Mouse (Mus musculus) liver, embryonic 13.5 days (tissue): ENCODE measurements at regions not wholly inside any gene's neighbourhood (a gene's known extent, or its start where the extent isn't known, plus 50 kb on each side); places are given as distances from the start of the nearest gene placed in this dataset.
"Not testable (repeated sequence)": the region's sequence is repeated elsewhere in the genome, so short reads cannot be mapped to it uniquely, and the experiment has no call there.

ENCODE experiments used
- ATAC-seq: fragments of 200-750 bp; cut with Nextera tagmentation; 2 replicates; pipeline ENCODE4 v1.8.0; 2017; ENCODE audit warnings: low read depth, mild to moderate bottlenecking, moderate number of reproducible peaks, moderate library complexity
- DNase-seq: peaks from one replicate; pipeline ENCODE4 v3.0.0; 2022
- H3K27ac ChIP-seq: fragments of 300-500 bp; sonication (generic); 2 replicates; pipeline ENCODE4 v1.5.1; 2015; ENCODE audit warnings: moderate library complexity, mild to moderate bottlenecking, inconsistent platforms
- H3K27me3 ChIP-seq: fragments of 300-500 bp; sonication (generic); 2 replicates; pipeline ENCODE4 v1.6.1; 2015; ENCODE audit warnings: mild to moderate bottlenecking, inconsistent platforms
- H3K36me3 ChIP-seq: fragments of 300-500 bp; sonication (generic); 2 replicates; pipeline ENCODE4 v1.6.1; 2015; ENCODE audit warnings: mild to moderate bottlenecking, inconsistent platforms
- H3K4me1 ChIP-seq: fragments of 300-500 bp; sonication (generic); replicated peaks from 2 replicates; pipeline ENCODE4 v1.6.1; 2015; ENCODE audit warnings: inconsistent platforms
- H3K4me2 ChIP-seq: fragments of 300-500 bp; sonication (generic); 2 replicates; pipeline ENCODE4 v1.6.1; 2015; ENCODE audit warnings: inconsistent platforms, mild to moderate bottlenecking, moderate library complexity
- H3K4me3 ChIP-seq: fragments of 300-500 bp; sonication (generic); replicated peaks from 2 replicates; pipeline ENCODE4 v1.5.1; 2015; ENCODE audit warnings: mild to moderate bottlenecking, inconsistent platforms
- H3K9ac ChIP-seq: fragments of 300-500 bp; sonication (generic); 2 replicates; pipeline ENCODE4 v1.6.1; 2015; ENCODE audit warnings: mild to moderate bottlenecking, inconsistent platforms
- H3K9me3 ChIP-seq: fragments of 300-500 bp; sonication (generic); replicated peaks from 2 replicates; pipeline ENCODE4 v1.6.1; 2016; ENCODE audit warnings: inconsistent platforms
- WGBS: fragments of 180-500 bp; shearing (Covaris S2); methylation state at CpG from one replicate; pipeline ENCODE4 v1.1.7; 2015; ENCODE audit not compliant: insufficient replicate concordance; 5-methylcytosine and 5-hydroxymethylcytosine counted together

GRCm38 (mm10) chr15:25200249-25200648 is 213.3 kb downstream of the Basp1 start:
- not testable (repeated sequence) for H3K27ac ChIP-seq, H3K4me2 ChIP-seq, H3K9ac ChIP-seq, H3K27me3 ChIP-seq, H3K9me3 ChIP-seq, H3K4me3 ChIP-seq, ATAC-seq, H3K4me1 ChIP-seq, DNase-seq, H3K36me3 ChIP-seq
- WGBS: 82% methylated on average over 23 of the region's 23 CpGs

GRCm38 (mm10) chr15:25187881-25188326 is 225.7 kb downstream of the Basp1 start:
- H3K36me3 ChIP-seq: no peaks in the 10 kb centered on the region
- WGBS: 39% methylated on average over 2 of the region's 2 CpGs
- no peaks in the 10 kb centered on the region for H3K9me3 ChIP-seq
- no peak for ATAC-seq
- H3K9ac ChIP-seq: no peak overlapping the region
- H3K4me2 ChIP-seq: no peak overlapping the region
- no peaks in the 10 kb centered on the region for H3K27me3 ChIP-seq
- no peak overlapping the region for H3K27ac ChIP-seq
- no peak for DNase-seq
- H3K4me1 ChIP-seq: no peaks in the 10 kb centered on the region
- no peak overlapping the region for H3K4me3 ChIP-seq

DNA sequence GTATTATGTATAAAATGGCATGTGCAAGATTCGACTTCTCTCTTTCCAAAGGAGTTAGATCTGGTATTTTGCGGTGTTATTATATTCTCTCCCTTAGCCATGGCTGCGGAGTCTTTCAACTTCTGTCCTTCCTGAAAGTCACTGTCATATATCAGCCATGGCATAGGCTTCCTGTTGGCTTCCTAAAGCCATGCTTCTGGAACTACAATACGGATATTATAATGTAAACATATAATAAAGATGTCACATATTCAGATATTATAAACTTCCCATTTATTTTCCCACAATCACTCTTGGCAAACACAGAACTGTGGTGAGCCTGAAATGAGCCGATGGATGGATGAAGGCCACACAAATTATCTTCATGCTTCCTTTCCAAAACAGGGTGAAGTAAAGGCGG is 240.8 kb downstream of the Basp1 start:
- ATAC-seq (no peak), DNase-seq (no peak)
- H3K4me1 ChIP-seq: no peaks in the 10 kb centered on the region
- no peak overlapping the region for H3K27ac ChIP-seq
- H3K9ac ChIP-seq: no peak overlapping the region
- H3K27me3 ChIP-seq: no peaks in the 10 kb centered on the region
- no peak overlapping the region for H3K4me3 ChIP-seq
- H3K4me2 ChIP-seq: no peak overlapping the region
- no peaks in the 10 kb centered on the region for H3K36me3 ChIP-seq
- 67% methylated on average over 6 of the region's 6 CpGs for WGBS
- no peaks in the 10 kb centered on the region for H3K9me3 ChIP-seq

GRCm38 (mm10) chr15:25146371-25146770 is 267.2 kb downstream of the Basp1 start:
- no peak for ATAC-seq
- WGBS: 62% methylated on average over 1 of the region's 1 CpGs

GRCm38 (mm10) chr15:25144228-25144627 is 269.3 kb downstream of the Basp1 start:
- H3K9ac ChIP-seq: no peak overlapping the region

More at GRCm38 (mm10) chr15:25146371-25146770, 267.2 kb downstream of the Basp1 start:
- no peak overlapping the region for H3K9ac ChIP-seq
- H3K4me1 ChIP-seq: no peaks in the 10 kb centered on the region
- no peak overlapping the region for H3K4me3 ChIP-seq
- no peak overlapping the region for H3K27ac ChIP-seq
- no peak for DNase-seq
- no peaks in the 10 kb centered on the region for H3K9me3 ChIP-seq
- no peaks in the 10 kb centered on the region for H3K36me3 ChIP-seq
- H3K27me3 ChIP-seq: no peaks in the 10 kb centered on the region
- no peak overlapping the region for H3K4me2 ChIP-seq

DNA sequence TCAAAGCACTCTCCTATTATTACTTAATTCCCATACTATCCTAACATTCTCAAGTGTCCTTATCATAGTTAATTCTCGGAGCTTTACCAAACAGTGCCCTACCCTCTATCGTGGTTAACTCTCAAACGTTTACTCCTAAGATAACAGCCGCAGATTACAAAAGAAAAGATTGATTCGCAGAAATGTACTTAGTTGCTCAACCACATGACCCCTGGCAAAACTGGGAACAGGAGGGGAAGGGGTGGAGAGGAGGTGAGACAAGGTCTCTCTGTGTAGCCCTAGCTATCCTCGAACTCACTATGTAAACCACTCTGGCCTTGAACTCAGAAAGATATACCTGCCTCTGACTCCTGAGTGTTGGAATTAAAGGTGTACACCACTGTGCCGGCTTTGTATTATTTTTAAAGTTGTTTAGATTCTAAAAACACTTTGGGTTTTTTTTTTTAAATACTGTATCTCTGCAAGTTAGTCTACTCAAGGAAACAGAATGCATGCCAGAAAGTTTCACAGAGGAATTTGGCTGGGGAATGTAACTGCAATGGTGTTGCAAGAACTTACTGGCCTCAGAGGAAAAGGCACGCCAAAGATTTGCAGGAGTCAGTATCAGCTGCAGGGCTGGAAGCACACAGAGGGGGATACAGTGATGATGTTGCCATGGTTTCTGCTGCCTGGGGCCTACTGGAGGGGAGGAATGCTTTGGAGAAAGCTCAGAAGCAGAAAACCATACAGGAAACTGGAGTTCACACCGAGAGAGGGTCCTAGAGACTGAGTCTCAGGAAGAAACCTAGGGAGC is 273.0 kb downstream of the Basp1 start:
- 48% methylated on average over 9 of the region's 9 CpGs for whole genome bisulfite sequencing
- H3K27ac ChIP-seq: no peak overlapping the region
- H3K36me3 ChIP-seq: no peaks in the 10 kb centered on the region
- ATAC-seq (no peak), DNase-seq (no peak)
- no peak overlapping the region for H3K4me3 ChIP-seq
- H3K4me1 ChIP-seq: no peaks in the 10 kb centered on the region
- H3K9ac ChIP-seq: no peak overlapping the region
- no peaks in the 10 kb centered on the region for H3K27me3 ChIP-seq
- no peaks in the 10 kb centered on the region for H3K9me3 ChIP-seq
- H3K4me2 ChIP-seq: no peak overlapping the region

More at GRCm38 (mm10) chr15:25144228-25144627, 269.3 kb downstream of the Basp1 start:
- Histone ChIP-seq H3K4me3 (no peak overlapping the region), H3K9me3 (no peaks in the 10 kb centered on the region), H3K27ac (no peak overlapping the region), H3K36me3 (no peaks in the 10 kb centered on the region), H3K4me1 (no peaks in the 10 kb centered on the region), H3K4me2 (no peak overlapping the region), H3K27me3 (no peaks in the 10 kb centered on the region)
- ATAC-seq (no peak), DNase-seq (no peak)
- WGBS: 46% methylated on average over 1 of the region's 1 CpGs

DNA sequence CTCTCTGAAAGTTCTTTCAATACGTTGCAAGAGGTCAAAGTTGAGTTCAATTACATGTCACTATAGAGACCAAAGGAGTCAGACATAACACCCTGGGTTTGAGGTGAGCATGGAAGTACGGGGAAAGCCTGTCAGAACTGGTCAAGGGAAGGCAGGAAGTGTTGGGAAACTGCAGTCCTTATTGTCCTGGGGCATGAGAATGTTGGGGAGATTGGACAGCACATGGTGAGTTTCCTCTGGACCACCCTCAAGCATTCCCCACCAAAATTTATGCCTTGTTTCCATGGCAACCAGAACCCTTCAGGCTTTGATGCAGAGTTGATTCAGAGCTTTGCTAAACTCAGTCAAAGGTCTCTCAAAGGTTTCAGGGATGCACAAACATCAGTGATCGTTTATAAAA is 276.5 kb downstream of the Basp1 start:
- H3K27me3 ChIP-seq: no peaks in the 10 kb centered on the region
- no peak overlapping the region for H3K27ac ChIP-seq
- DNase-seq: no peak
- no peak overlapping the region for H3K9ac ChIP-seq
- ATAC-seq: no peak
- H3K4me2 ChIP-seq: no peak overlapping the region
- no peaks in the 10 kb centered on the region for H3K4me1 ChIP-seq
- 44% methylated on average over 3 of the region's 3 CpGs for WGBS
- no peaks in the 10 kb centered on the region for H3K36me3 ChIP-seq
- H3K4me3 ChIP-seq: no peak overlapping the region
- no peaks in the 10 kb centered on the region for H3K9me3 ChIP-seq

DNA sequence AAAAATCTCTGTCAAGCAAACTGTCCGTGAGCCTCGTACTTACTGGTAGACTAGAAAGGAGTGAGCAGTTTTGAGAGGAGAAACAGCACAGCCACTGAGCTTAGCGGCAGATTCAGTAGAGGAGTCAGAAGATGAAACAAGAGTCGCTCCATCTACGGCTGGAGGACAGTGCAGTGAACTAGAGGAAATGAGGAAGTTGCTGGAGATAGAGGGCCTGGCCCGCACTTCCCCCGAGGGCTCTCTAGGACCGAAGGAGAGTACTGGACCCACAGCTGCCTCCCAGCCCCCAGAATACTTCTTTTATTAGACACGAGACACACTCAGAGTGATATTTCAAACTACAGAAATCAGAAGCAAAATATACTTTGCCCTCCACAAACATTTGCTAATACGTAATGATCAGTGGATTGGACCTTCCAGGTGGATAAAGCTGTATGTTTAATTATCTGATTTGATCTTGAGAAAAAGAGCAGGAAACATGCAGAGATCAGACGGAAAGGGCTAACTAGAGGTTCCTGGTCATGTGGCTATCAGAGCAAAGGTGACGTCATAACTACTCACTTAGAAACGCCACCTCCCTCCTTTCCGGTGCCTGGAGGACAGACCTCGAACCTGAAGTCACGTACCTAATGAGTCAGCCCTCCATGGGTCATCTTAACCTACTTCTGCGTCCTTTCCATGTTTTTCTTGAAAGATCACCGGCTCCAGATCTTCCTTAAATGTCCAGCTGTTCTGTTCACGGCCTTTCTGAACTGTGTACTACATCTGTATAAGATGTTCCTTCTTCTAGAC is 277.9 kb downstream of the Basp1 start:
- ATAC-seq: no peak

GRCm38 (mm10) chr15:25130096-25130495 is 283.5 kb downstream of the Basp1 start:
- Histone ChIP-seq H3K4me2 (no peak overlapping the region), H3K27me3 (no peaks in the 10 kb centered on the region), H3K9me3 (no peaks in the 10 kb centered on the region), H3K27ac (no peak overlapping the region), H3K4me3 (no peak overlapping the region), H3K4me1 (no peaks in the 10 kb centered on the region), H3K36me3 (no peaks in the 10 kb centered on the region), H3K9ac (no peak overlapping the region)
- no peak for ATAC-seq
- no peak for DNase-seq
- 63% methylated on average over 6 of the region's 6 CpGs for WGBS

More for the DNA sequence above, 277.9 kb downstream of the Basp1 start:
- Histone ChIP-seq H3K27me3 (no peaks in the 10 kb centered on the region), H3K36me3 (no peaks in the 10 kb centered on the region), H3K9me3 (no peaks in the 10 kb centered on the region), H3K4me3 (no peak overlapping the region), H3K4me1 (no peaks in the 10 kb centered on the region), H3K27ac (no peak overlapping the region), H3K9ac (no peak overlapping the region), H3K4me2 (no peak overlapping the region)
- 48% methylated on average over 19 of the region's 19 CpGs for WGBS
- DNase-seq: no peak

- H3K27me3 ChIP-seq: no peaks in the 10 kb centered on the region
- 53% methylated on average over 5 of the region's 5 CpGs for WGBS
- H3K4me3 ChIP-seq: no peak overlapping the region
- H3K9me3 ChIP-seq: no peaks in the 10 kb centered on the region
- no peak overlapping the region for H3K9ac ChIP-seq
- no peaks in the 10 kb centered on the region for H3K4me1 ChIP-seq
- no peak overlapping the region for H3K27ac ChIP-seq
- ATAC-seq (no peak), DNase-seq (no peak)
- H3K36me3 ChIP-seq: no peaks in the 10 kb centered on the region
- H3K4me2 ChIP-seq: no peak overlapping the region
Observed at GRCm38 (mm10) chr15:25129572-25129971, 284.0 kb downstream of the Basp1 start.

GRCm38 (mm10) chr15:25120441-25120840 is 293.1 kb downstream of the Basp1 start:
- H3K4me2 ChIP-seq: no peak overlapping the region
- no peaks in the 10 kb centered on the region for H3K36me3 ChIP-seq
- DNase-seq (no peak), ATAC-seq (no peak)
- no peaks in the 10 kb centered on the region for H3K4me1 ChIP-seq
- 38% methylated on average over 4 of the region's 4 CpGs for WGBS
- H3K4me3 ChIP-seq: no peak overlapping the region
- no peak overlapping the region for H3K9ac ChIP-seq
- no peak overlapping the region for H3K27ac ChIP-seq
- no peaks in the 10 kb centered on the region for H3K9me3 ChIP-seq
- no peaks in the 10 kb centered on the region for H3K27me3 ChIP-seq
